Comparison of ENCODE assay signal across 23 mouse cellular contexts in the genomic region with DNA sequence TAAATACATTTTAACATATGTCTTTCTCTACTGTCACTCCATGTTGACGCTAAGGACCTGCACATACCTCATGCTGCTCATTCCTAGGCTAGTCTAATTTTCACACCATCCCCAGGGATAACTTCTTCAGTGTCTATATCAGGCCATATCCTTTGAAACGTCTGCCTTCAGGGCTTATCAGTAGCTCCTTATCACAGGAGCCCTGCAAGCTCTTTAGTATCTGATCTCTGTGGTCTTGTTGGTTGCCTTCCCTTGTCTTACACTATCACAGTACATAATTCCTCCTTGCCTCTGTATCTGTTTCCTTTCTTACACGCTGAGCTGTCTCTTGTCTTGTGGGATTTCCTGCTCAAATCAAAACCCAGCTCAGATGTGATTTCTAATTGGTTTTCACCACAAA. TPM values are rescaled to one million over a fixed set of nuclear protein-coding genes. Genes with fewer than 3 reads are reported as not detected.
DNase-seq lines count a peak whose midpoint lies in the region; ATAC-seq and TF ChIP-seq lines count a peak whose summit lies in the region.
"Had no signal": no experiment of that assay in that cellular context is flagged by ENCODE, and none has a peak within 500 bp of the region (broad histone marks: within the 10 kb centered on the region; RNA-seq: fewer than 3 reads in every experiment).

No protein-coding gene starts in this region.

- TF ChIP-seq EP300 in MEL (IDR thresholded peaks at IDR 0.05; ENCODE audit: low read depth in 1 of 2, low read length in 2 of 2): peak in 1 of 2 experiments; percentile 24; a peak in 1 of 4 replicates

- peak; percentile 31 for DNase-seq in midbrain, embryonic 11.5 days (ENCODE audit: low spot score, missing footprints)
- DNase-seq in 416B (ENCODE audit: low read depth): peak; percentile 44
- DNase-seq in MEL (ENCODE audit: low read depth, low spot score): no peak
- no peak for DNase-seq in embryo, embryonic 9.5 days (ENCODE audit: extremely low spot score)
- no peak for DNase-seq in cerebellum, postnatal 4 days (ENCODE audit: low spot score in 2 of 2)
- DNase-seq: adrenal gland, adult 2 months; adrenal gland, adult 8-10 months; adrenal gland, postnatal 10 days; adrenal gland, postnatal 14 days; adrenal gland, postnatal 25 days; adrenal gland, postnatal 36 days; B cell, adult 2 months; cerebellum, adult 11 months; cerebellum, adult 11-12 months; cerebellum, adult 18-20 months; cerebellum, adult 2 months; cerebellum, adult 8-10 months had no signal

- H3K4me3 ChIP-seq in midbrain, embryonic 11.5 days (ENCODE audit: low read depth, low read length): no peak overlapping the region
- H3K4me3 ChIP-seq in midbrain, embryonic 13.5 days (replicated peaks): no peak overlapping the region
- no peak overlapping the region for H3K4me3 ChIP-seq in MEL (ENCODE audit: control insufficient read depth in 1 of 2, insufficient read depth in 1 of 2, low read depth in 2 of 2, low read length in 2 of 2)

- no peak for ATAC-seq in midbrain, embryonic 11.5 days (ENCODE audit: low FRiP score)
- no peak for ATAC-seq in midbrain, embryonic 13.5 days
- ATAC-seq: activated CD4-positive, CD25-positive, alpha-beta regulatory T cell, adult 4 months; CD4-positive, CD25-positive, alpha-beta regulatory T cell, adult 4 months; Patski had no signal

- H3K27me3 ChIP-seq in midbrain, embryonic 11.5 days (ENCODE audit: control insufficient read depth, insufficient read depth, low read length): no peaks in the 10 kb centered on the region
- H3K27me3 ChIP-seq in midbrain, embryonic 13.5 days: peaks cover 2% of the 10 kb centered on the region; the same call in 1 of the 2 replicates
- no peaks in the 10 kb centered on the region for H3K27me3 ChIP-seq in MEL (ENCODE audit: control insufficient read depth in 1 of 2, insufficient read depth in 2 of 2, low read length in 2 of 2)
- H3K27me3 ChIP-seq: CH12.LX had no signal

- 75% methylated on average over 3 of the region's 3 CpGs for WGBS in midbrain, embryonic 11.5 days
- 68% methylated on average over 3 of the region's 3 CpGs for WGBS in midbrain, embryonic 13.5 days

- H3K9me3 ChIP-seq in midbrain, embryonic 11.5 days (ENCODE audit: control insufficient read depth, low read length): no peaks in the 10 kb centered on the region
- H3K9me3 ChIP-seq in midbrain, embryonic 13.5 days: no peaks in the 10 kb centered on the region
- no peaks in the 10 kb centered on the region for H3K9me3 ChIP-seq in MEL (replicated peaks; ENCODE audit: insufficient read depth, low read length)
- H3K9me3 ChIP-seq: G1E had no signal

- TF ChIP-seq POLR2A in MEL (IDR thresholded peaks at IDR 0.05; ENCODE audit: control insufficient read depth in 1 of 2, insufficient read depth in 1 of 2, low read depth in 1 of 2, low read length in 2 of 2, poor library complexity in 1 of 2): no peak

- no peaks in the 10 kb centered on the region for H3K4me1 ChIP-seq in midbrain, embryonic 11.5 days (ENCODE audit: control insufficient read depth, insufficient read depth, low read length)
- H3K4me1 ChIP-seq in midbrain, embryonic 13.5 days (replicated peaks): no peaks in the 10 kb centered on the region
- H3K4me1 ChIP-seq in MEL (ENCODE audit: control insufficient read depth in 1 of 2, insufficient read depth in 2 of 2, low read length in 2 of 2): peaks cover 2 to 8% of the 10 kb centered on the region in 2 experiments; a peak in 3 of 4 replicates

- no peak overlapping the region for H3K27ac ChIP-seq in midbrain, embryonic 11.5 days (ENCODE audit: low read depth, low read length)
- no peak overlapping the region for H3K27ac ChIP-seq in midbrain, embryonic 13.5 days
- no peak overlapping the region for H3K27ac ChIP-seq in MEL (ENCODE audit: control insufficient read depth, low read depth, low read length)

- H3K36me3 ChIP-seq in midbrain, embryonic 11.5 days (ENCODE audit: control insufficient read depth, insufficient read depth, low read length): no peaks in the 10 kb centered on the region
- H3K36me3 ChIP-seq in midbrain, embryonic 13.5 days: no peaks in the 10 kb centered on the region
- peaks cover 0 to 4% of the 10 kb centered on the region in 2 experiments; a peak in 2 of 4 replicates for H3K36me3 ChIP-seq in MEL (ENCODE audit: control insufficient read depth in 1 of 2, insufficient read depth in 2 of 2, low read length in 2 of 2)
- H3K36me3 ChIP-seq: G1E had no signal

- H3K9ac ChIP-seq in midbrain, embryonic 11.5 days (ENCODE audit: low read length): no peak overlapping the region
- H3K9ac ChIP-seq in midbrain, embryonic 13.5 days (replicated peaks): no peak overlapping the region
- no peak overlapping the region for H3K9ac ChIP-seq in MEL (ENCODE audit: control insufficient read depth, low read depth, low read length, poor library complexity, severe bottlenecking)

- no peaks in the 10 kb centered on the region for H3K79me2 ChIP-seq in MEL (ENCODE audit: control insufficient read depth, insufficient read depth, low read length, poor library complexity)

- TF ChIP-seq CTCF in MEL (IDR thresholded peaks at IDR 0.05 in 2 of 3, conservative IDR thresholded peaks at IDR 0.05 in 1 of 3; ENCODE audit: control insufficient read depth in 1 of 3, insufficient read depth in 1 of 3, low read depth in 2 of 3, low read length in 3 of 3, poor library complexity in 1 of 3, severe bottlenecking in 1 of 3): no peak

- no peak for TF ChIP-seq RAD21 in MEL (IDR thresholded peaks at IDR 0.05; ENCODE audit: low read depth, low read length)

- H3K4me2 ChIP-seq in midbrain, embryonic 11.5 days: no peak overlapping the region
- no peak overlapping the region for H3K4me2 ChIP-seq in midbrain, embryonic 13.5 days (replicated peaks)

TF ChIP-seq in MEL, 35 proteins besides CTCF, POLR2A, EP300 and RAD21:
- TF ChIP-seq GATA1 (IDR thresholded peaks at IDR 0.05; ENCODE audit: low read depth, low read length): peak; percentile 53
- no peak for TF ChIP-seq CHD1 (IDR thresholded peaks at IDR 0.05; ENCODE audit: low read depth, low read length)
- TF ChIP-seq TCF12 (IDR thresholded peaks at IDR 0.05; ENCODE audit: low read depth, low read length): peak; percentile 41; the same call in 1 of the 2 replicates
- no peak for TF ChIP-seq MAZ (IDR thresholded peaks at IDR 0.05; ENCODE audit: low read depth, low read length)
- no peak for TF ChIP-seq ELF1 (IDR thresholded peaks at IDR 0.05; ENCODE audit: low read depth, low read length)
- no peak for TF ChIP-seq GABPA (IDR thresholded peaks at IDR 0.05; ENCODE audit: low read depth, low read length)
- TF ChIP-seq SIN3A (IDR thresholded peaks at IDR 0.05; ENCODE audit: low read length): no peak
- TF ChIP-seq MAX (IDR thresholded peaks at IDR 0.05; ENCODE audit: low read length): no peak
- no peak for TF ChIP-seq MEF2A (IDR thresholded peaks at IDR 0.05; ENCODE audit: extremely low read depth, insufficient replicate concordance, low read depth, low read length, poor library complexity, severe bottlenecking)
- no peak for TF ChIP-seq E2F4 (IDR thresholded peaks at IDR 0.05; ENCODE audit: borderline replicate concordance, low read depth, low read length)
- no peak for TF ChIP-seq ZMIZ1 (IDR thresholded peaks at IDR 0.05; ENCODE audit: low read depth, low read length)
- no peak for TF ChIP-seq ZC3H11A (IDR thresholded peaks at IDR 0.05; ENCODE audit: low read depth, low read length)
- TF ChIP-seq RCOR1 (IDR thresholded peaks at IDR 0.05; ENCODE audit: low read depth, low read length): peak; percentile 64; the same call in 1 of the 2 replicates
- TF ChIP-seq TBP (IDR thresholded peaks at IDR 0.05; ENCODE audit: low read depth, low read length): no peak
- no peak for TF ChIP-seq KAT2A (conservative IDR thresholded peaks at IDR 0.05; ENCODE audit: low read depth, low read length)

RNA-seq across cellular contexts. Expression of a gene that starts 17.5 kb away (rescaled TPM):
- 170 and 182 TPM in 2 replicates for polyA plus RNA-seq in midbrain, embryonic 11.5 days (2014; fragmentation: Nextera tagmentation; extraction: Ambion mirVana)
- polyA plus RNA-seq in midbrain, embryonic 13.5 days (2015; fragmentation: Nextera tagmentation; extraction: Ambion mirVana): 120 and 125 TPM in 2 replicates
- 96.6 and 98.4 TPM in 2 replicates for total RNA-seq in MEL (2012; rRNA removed)
- polyA plus RNA-seq in MEL (2012; ENCODE audit: insufficient read depth in 1 of 2, insufficient read length in 2 of 2, low read depth in 1 of 2, low replicate concordance in 2 of 2, missing spikeins in 1 of 2): 100 to 1,000 TPM in 1 of 2 experiments, 10 to 100 TPM in 1; 88.0 to 200 TPM

RNA-seq across cellular contexts. Expression of a gene that starts 50.2 kb away (rescaled TPM):
- 0.85 and 1.6 TPM in 2 replicates for polyA plus RNA-seq in midbrain, embryonic 11.5 days (2014; fragmentation: Nextera tagmentation; extraction: Ambion mirVana)
- 1.5 and 1.6 TPM in 2 replicates for polyA plus RNA-seq in midbrain, embryonic 13.5 days (2015; fragmentation: Nextera tagmentation; extraction: Ambion mirVana)
- 5.2 and 6.8 TPM in 2 replicates for total RNA-seq in MEL (2012; rRNA removed)
- polyA plus RNA-seq in MEL (2012; ENCODE audit: insufficient read depth in 1 of 2, insufficient read length in 2 of 2, low read depth in 1 of 2, low replicate concordance in 2 of 2, missing spikeins in 1 of 2): 1 to 10 TPM in 1 of 2 experiments, not detected in 1; 7.0 TPM
- total RNA-seq: CH12.LX had no signal

Comparison
In these comparisons a context has a peak if more than half of its experiments do, and no peak if none do; other contexts are left out.
1. DNase-seq: peak in midbrain, embryonic 11.5 days (single experiment) and 416B (single experiment); none in MEL (single experiment), embryo, embryonic 9.5 days (single experiment) and cerebellum, postnatal 4 days (0 of 2).